Mouse (Mus musculus) lung, adult 2 months (tissue): ENCODE measurements around the gene Nxnl1.

Experiments used
- CTCF ChIP-seq: fragments of 200-500 bp; IDR thresholded peaks from 2 replicates; pipeline ENCODE4 v1.5.1; 2011; ENCODE audit warnings: mild to moderate bottlenecking, low read length, control low read depth; ENCODE audit not compliant: insufficient read depth
- POLR2A ChIP-seq: fragments of 200-500 bp; IDR thresholded peaks from 2 replicates; pipeline ENCODE4 v1.6.1; 2011; ENCODE audit warnings: low read depth, mild to moderate bottlenecking, control low read depth, low read length, borderline replicate concordance; ENCODE audit errors: extremely low read depth

DNA sequence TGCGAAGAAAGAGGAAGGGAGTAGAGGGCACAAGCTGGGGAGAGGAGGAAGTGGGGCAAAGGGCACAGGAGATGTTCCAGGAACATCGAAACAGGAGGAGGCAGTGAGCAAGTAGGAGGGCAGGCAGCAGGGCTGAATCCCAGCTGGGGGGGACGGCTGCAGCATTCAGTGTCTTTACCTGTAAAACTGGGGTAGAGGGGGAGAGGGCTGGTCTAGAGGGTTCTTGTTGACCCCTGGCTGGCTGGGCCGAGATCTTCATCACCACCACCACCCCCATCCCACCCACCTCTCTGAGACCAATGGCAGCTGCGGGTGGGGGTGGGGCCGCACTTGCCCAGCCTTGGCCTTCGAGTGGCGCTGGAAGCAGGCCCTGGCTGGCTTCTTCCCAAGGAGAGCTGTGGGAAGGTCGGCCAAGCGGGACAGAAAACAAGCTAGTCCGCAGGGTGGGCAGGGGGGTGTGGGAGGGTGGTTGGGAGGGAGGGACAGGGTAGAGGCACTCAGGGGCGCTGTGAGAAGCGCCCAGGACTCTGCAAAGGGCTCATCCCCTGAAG is 2.1 kb upstream of the Nxnl1 start, which contains the start of gene Slc27a1:
- no peak for TF ChIP-seq POLR2A
- no peak for TF ChIP-seq CTCF
